Mouse (Mus musculus): Measurements from ENCODE around the gene Atg16l1.

Atg16l1 gene

DNA sequence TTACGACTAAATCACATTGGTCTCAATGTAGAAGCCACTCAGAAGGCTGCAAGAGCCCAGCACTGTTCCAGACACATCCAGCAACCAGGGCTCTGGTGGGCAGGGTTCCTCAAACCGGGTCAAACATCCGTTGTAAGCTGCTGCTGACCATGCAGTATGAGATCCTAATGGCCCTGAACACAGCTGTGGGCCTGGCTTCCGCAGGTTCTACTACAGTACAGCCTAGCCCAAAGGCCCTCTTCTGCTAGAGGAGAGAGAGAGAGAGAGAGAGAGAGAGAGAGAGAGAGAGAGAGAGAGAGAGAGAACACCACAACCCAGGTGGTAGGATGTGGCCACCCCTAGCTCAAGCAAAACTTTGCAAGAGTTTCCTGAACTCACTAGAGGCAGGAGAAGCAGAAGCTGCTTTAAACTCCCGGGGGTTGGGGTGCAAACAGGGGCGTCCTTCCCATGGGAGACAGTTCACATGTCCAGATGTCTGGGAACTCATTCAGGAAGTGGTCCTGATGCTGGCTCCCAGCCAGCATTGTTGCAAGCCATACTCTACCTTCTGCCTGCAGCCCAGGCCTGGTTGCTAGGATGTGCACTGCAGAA lies 74.0 kb downstream of the Atg16l1 start:
- no peak for DNase-seq (ENCODE audit: low spot score)

DNA sequence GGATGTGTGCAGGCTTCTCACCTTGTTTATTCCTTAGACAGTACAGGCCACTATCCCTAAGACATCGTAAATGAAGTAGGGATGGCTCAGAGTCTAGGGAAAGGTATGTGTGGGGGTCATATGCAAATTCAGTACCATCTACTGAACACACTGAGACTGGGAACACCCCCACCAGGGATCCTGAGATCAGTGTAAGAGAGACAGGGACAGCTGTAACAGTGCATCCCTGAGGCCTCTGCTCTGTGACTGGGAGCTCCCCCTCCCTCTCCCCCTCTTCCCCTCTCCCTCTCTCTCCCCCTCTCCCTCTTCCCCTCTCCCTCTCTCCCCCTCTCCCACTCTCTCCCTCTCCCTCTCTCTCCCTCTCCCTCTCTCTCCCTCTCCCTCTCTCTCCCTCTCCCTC lies 80.8 kb downstream of the Atg16l1 start:
- no peak for DNase-seq (ENCODE audit: low spot score)

- DNase-seq (ENCODE audit: low spot score), result no peak
Measured at GRCm38 (mm10) chr1:87837018-87837417, 81.3 kb downstream of the Atg16l1 start.

DNA sequence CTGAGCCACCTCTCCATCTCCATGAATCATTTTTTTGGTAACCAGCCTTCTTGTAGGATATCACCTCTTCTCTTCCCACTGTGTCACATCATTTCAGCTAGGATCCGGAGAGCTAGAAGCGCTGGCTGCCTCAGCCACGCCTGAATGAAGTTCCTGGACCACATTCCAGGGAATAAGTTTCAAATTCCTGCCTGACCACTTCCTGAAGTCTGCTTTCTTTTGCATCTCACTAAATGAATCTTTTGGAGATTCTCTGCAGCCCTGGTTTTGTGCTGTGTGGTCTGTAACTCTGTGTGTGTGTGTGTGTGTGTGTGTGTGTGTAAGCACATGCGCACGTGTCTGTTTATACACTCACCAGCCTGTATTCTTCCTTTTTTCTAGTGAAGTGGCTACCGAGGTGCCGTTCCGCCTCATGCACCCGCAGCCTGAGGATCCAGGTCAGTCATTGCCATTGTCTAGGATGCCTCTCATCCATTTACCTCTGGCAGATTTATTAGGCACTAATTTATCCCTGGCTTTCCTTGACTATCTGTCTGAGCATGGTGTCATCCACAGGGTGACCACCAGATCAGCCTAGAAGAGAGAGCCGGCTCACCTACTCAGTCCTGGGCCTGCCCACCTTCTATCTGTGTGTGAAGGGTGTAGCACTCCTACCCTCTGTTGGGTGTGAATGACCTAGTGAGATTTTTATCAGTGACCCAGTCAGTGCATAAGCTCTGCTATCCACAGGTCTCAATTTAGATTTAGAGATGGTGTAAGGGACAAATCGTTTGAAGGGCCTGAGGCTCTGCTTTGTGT lies 84.9 kb downstream of the Atg16l1 start:
- no peak for DNase-seq (ENCODE audit: low spot score)

Data from urinary bladder, postnatal 14 days (tissue).